Mouse (Mus musculus) kidney, postnatal 14 days (tissue): Measurements from ENCODE around the gene Atp2b2.

Experiments
- DNase-seq: peaks from one replicate; pipeline ENCODE4 v3.0.0; 2022; ENCODE audit warnings: mixed read lengths

The Atp2b2 gene

GRCm38 (mm10) chr6:114011976-114012375 is 30.4 kb downstream of the Atp2b2 start:
- peak; percentile 14 for DNase-seq

DNA sequence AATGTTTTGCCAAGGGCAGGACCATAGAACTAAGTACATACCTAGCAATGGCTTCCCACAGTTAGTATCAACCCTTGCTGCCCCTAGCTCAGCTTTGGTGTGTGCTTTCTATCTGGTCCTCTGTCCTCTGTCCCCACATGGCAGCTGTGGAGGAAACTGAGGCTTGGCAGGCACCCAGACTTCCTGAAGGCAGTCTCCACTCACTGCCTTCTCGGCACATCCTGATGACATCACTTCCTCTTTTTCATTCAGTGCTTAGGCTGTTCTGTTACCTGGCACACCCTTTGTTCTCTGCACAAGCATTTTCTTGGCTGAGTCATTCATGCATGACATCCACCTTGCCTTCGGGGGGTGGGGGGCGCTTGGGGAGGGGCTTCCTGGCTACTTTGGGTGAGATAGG is 38.6 kb downstream of the Atp2b2 start:
- no peak for DNase-seq

DNA sequence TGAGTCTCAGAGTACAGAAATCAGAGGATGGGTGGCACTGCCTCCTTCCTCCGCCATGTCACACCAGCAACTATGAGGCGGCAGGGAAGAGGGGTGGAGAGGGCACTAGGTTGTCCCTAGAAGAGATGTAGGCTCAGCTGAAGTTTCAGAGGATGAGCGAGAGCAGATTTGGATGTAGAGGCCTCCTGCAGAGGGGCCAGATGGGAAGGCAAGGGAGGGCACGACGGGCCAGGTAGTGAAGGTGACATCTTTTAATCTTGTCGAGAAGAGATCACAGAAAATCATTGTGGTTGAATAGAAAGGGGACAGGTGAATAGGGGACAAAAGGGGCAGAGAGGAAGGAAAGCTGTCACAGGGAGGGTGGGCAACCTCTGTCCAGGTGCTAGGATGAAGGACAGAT is 41.5 kb downstream of the Atp2b2 start:
- no peak for DNase-seq

GRCm38 (mm10) chr6:114000304-114000703 is 42.1 kb downstream of the Atp2b2 start:
- DNase-seq: no peak

GRCm38 (mm10) chr6:113998413-113998812 is 44.0 kb downstream of the Atp2b2 start:
- DNase-seq: no peak

DNA sequence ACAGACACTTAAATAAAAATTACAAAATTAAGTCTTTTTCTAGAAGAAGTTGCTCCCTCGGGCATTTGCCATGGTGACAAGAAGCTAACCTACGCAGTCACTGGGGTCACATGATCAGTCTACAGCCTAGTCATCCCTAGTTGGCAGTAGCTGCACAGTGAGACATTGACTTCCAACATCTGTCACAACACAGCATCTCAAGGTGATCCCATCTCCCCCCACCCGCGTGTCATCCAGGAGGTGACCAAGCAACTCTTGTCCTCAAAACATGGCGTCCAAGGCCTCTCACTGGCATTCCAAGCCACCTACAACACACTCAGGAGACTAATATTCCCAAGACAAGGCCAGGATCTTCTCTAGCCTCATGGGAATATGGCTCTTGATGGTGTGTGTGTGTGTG is 48.2 kb downstream of the Atp2b2 start:
- no peak for DNase-seq

DNA sequence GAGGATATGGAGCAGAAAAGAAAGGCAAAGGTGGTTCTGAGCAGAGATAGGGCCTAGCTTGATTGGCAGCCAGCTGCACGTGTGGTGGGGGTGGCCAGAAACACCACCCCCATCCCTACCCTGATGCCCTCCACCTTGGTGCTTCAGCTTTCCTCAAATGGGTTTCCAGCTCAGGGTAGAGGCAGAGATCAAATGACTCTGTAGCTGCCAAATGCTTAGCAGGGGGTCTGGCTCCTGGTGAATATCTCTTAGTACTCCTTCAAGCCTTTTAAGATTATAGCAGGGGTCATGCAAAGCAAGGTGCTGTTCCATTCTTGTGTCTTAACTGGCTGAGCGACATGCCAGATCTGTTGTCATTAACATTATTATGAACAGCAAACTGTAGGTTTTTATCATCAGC is 50.3 kb downstream of the Atp2b2 start:
- DNase-seq: no peak

DNA sequence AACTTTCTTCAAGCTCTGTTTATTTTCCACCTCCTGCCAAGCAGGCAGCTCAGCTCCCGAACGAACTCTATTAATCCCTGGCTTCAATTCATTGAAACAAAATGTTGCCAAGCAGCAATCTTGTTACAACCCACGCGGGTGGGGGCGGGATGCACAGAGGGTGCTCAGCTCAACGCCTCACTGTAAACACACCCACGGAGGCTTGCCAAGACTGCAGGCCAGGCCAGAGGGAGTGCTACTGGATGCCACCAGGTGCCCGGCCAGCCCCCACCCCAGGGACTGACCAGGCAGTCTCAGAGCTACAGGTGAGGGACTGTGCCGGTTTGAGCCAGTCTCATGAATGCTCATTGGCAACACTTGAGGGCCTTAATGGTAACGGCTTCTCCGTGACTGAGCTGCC is 50.9 kb downstream of the Atp2b2 start:
- peak; percentile 48 for DNase-seq

DNA sequence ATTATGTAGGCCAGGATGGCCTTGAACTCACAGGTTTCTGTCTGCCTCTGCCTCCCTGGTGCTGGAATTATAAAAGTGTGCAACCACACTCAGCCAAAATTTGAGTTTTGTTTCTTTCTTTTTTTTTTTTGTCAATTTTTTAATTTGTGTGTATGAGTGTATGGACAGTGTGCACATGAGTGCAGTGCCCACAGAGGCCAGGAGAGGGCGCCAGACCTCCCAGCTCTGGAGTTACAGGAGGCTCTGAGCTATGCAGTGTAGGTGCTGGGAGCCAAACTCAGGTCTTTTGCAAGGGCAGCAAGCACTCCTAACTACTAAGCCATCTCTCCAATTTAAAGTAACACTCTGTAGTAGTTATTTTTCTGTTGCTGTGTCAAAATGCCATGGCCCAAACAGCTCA is 52.4 kb downstream of the Atp2b2 start:
- no peak for DNase-seq

GRCm38 (mm10) chr6:113988521-113988920 is 53.9 kb downstream of the Atp2b2 start:
- DNase-seq: no peak

DNA sequence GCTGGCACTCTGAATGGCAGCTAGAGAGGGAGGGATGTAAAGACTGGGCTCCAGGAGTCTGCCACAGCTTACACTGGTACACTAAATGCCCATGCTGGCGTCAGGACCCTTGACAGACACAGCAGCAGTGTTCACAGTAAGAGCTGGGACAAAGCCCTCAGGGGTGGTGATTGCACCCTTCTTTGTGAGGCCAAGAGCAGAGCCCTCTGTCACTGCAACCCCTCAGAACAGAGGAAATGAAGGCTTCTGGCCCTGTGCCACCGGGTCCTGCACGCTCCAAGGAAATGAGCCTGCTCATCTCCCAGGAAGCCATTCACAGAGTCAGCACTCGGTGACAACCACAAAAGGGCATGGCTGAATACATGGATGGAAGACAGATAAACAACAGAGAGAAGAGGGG is 55.7 kb downstream of the Atp2b2 start:
- DNase-seq: no peak

DNA sequence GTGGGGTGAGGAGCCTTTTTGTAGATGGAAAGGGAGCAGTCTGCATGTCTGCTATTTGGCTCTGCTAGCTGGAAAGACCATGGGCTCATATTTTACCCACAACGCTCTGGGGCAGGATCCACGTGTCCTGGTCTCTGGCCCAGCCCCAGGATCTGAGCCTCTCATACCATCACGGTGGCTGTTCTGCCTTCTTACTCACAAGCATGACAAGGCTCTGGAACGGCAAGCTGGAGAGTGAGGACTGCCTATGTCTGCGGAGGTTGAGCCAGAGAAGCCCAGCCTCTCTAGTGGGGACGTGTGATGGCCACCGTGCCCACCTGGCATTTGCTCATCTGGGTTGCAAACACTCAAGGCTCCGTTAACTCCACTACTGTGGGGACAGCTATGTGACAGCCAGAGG is 63.7 kb downstream of the Atp2b2 start:
- DNase-seq: no peak

- DNase-seq: no peak
Measured at GRCm38 (mm10) chr6:113978091-113978650, 64.2 kb downstream of the Atp2b2 start.

DNA sequence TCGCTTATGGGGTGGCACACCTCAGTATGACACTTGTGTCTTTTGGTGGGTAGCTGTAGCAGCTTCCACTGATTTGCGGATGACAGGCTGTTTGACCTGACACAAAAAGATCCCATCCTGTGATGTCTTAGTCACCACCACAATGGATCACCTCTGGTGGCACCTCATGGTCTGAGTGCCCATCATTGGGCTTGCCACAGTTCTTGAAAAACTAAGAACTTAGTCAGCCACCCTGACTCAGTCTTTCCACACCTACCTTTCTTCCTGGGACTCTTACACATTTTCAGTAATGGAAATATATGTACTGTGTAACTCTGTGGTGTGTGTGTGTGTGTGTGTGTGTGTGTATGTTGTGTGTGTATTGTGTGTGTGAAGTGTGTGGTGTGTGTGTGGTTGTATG is 71.5 kb downstream of the Atp2b2 start:
- no peak for DNase-seq

DNA sequence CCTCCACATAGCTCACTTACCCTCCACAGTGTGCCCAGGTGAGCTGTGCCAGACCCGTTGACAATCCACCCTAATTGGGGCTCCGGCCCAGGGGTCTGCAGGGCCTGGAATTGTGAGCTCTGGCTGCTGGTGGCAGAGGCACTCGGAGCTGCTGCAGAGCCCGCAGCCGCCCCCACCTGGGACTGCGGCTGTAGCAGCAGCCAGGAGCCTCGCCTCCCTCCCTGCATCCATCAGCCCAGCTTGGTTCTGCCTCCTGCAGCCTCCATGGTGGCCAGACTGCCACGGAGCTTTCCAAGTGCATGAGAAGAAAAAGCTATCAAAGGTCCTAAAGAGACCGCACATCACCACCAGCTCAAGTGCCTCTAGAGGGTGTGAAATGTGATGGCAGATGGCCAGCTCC is 71.9 kb downstream of the Atp2b2 start:
- no peak for DNase-seq

- no peak for DNase-seq
Measured at GRCm38 (mm10) chr6:113969751-113970150, 72.7 kb downstream of the Atp2b2 start.

DNA sequence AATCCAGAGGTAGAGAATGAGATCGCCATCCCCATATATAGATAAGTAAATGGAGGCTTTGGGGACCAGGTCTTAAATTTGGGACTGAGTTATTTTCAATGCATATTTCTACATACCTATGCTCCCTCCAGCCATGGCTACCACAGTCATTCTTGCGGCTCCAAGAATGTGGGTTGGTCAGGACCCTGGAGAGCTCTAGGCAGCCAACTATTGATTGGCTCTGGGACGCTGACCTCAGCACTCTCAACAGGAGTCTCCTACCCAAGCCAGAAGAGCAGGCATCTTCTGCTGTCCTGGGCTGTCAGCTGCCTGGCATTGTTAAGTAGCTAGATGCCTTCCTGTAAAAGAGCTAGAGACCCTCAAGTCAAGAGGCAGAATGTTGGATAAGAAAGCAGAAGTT is 79.6 kb downstream of the Atp2b2 start:
- peak; percentile 42 for DNase-seq

GRCm38 (mm10) chr6:113961658-113962057 is 80.8 kb downstream of the Atp2b2 start:
- DNase-seq: no peak

- no peak for DNase-seq
Measured at GRCm38 (mm10) chr6:113959336-113959735, 83.1 kb downstream of the Atp2b2 start.

DNA sequence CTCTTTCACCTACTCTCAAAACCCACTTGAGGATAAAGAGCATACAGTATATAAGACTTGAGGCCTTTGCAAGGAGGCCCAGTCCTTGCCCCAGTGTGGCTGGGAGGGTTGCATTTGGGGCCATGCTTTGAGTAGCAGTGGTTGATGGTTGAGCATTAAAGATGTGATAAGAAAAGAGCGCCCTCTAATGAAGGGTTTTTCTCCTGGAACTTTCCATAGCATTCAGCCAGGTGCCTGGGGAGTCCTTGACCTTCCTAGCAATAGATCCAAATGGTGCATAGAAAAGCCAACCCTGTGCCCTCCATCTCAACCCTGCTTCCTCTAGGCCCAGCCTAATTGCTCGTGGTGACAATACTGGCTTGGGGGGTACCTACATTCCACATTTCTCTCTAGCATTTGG is 83.7 kb downstream of the Atp2b2 start:
- DNase-seq: no peak

GRCm38 (mm10) chr6:113958003-113958402 is 84.4 kb downstream of the Atp2b2 start:
- DNase-seq: no peak

DNA sequence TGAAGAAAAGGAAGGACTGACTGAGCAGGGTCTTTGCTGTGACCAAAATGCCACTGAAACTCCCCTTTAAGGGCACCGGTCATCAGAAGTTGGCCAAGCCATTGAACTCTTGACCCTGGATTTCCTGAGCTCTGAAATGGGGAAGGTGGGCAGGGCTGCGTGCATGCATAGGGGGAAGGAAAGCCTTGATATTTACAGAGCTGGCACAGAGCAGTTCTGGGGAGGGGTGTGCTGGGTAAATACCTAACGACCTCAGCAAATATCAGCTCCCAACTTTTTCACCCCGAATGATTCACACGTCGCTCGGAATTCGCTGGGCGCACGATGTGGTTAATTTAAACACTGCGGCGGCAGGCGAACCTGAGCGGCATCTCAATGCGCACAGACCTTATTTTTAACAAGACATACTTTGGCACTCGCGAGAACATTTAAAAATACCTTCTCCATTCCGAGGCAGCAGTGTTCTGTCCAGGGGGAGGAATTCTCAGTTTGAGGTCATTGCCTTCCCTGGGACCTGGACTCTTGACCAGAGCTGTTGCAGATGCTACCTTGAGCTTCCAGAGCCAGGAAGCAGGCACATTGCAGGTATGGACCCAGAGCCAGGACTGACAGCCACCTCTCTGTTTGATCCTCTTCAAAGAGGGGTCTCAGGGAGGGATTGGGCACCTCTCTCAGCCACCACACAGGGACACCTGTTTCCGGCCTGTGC is 85.0 kb downstream of the Atp2b2 start:
- no peak for DNase-seq

DNA sequence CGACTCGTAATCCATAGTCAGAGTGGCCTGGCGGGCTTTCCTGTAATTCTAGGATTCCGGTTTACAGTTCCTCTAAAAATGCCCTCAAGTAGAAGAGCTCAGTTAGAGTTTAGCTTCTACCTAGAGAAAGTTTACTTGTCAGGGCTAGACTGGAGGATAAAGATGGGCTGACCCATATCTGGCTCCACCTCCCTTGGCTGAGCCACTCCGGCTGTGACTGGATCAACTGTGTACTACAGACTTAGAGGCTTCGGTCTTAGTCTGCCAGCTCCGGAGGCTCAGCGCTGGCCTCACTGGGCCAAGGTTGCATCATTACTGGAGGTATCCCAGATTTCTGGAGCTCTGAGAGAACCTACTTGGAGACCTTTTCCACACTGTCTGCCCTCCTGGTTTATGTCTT is 94.9 kb downstream of the Atp2b2 start:
- no peak for DNase-seq

- no peak for DNase-seq
Measured at GRCm38 (mm10) chr6:113942355-113942754, 100.1 kb downstream of the Atp2b2 start.

- DNase-seq: no peak
Measured at GRCm38 (mm10) chr6:113941324-113941723, 101.1 kb downstream of the Atp2b2 start.
